Mouse (Mus musculus): ENCODE results near the gene Cfap126. TPM values are rescaled to one million over a fixed set of nuclear protein-coding genes. Genes with fewer than 3 reads are reported as not detected.
"Not testable (repeated sequence)": the region's sequence is repeated elsewhere in the genome, so short reads cannot be mapped to it uniquely, and the experiment has no call there.

The Cfap126 gene
- 0.96 and 1.2 TPM in 2 replicates for polyA plus RNA-seq (2012; rRNA removed)

DNA sequence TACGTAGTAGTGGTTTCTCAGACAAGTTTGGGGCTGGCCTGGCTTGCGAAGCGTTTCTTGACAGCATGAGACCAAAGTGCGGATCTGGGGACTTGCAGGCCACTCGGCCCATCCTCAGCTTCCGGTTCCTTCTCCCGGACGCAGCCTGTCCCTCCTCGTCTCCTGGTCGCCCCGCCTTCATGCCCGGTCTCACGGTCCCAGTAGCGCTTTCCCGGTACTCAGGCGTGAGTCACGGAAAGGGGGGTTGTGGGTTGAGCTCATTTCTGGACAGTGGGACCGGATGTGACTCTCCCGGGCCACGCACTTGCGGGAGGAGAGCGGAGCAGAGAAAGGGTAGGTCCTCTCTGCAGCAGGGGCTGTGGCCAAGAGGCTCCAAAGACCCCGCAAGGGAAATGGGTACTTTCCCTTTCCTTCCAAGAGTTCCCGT lies at the start of gene Cfap126:
Gene Cfap126 (plus strand): TSS at position 46 of the 427 bp plus-strand sequence.
- peak within 1 kb of the TSS; percentile 85 for H3K27ac ChIP-seq (ENCODE audit: insufficient read depth, low read depth, low read length)
- H3K36me3 ChIP-seq (ENCODE audit: control insufficient read depth, insufficient read depth, low read length) = no peaks in the 10 kb centered on the region
- peaks cover 5% of the 10 kb centered on the region; the same call in 1 of the 2 replicates for H3K4me1 ChIP-seq (ENCODE audit: control insufficient read depth, insufficient read depth, insufficient read length, low read length)
- H3K27me3 ChIP-seq (ENCODE audit: control insufficient read depth, insufficient read depth, low read length) = no peaks in the 10 kb centered on the region
- TF ChIP-seq POLR2A (IDR thresholded peaks at IDR 0.05; ENCODE audit: low read depth, low read length) = peak; percentile 61
- TF ChIP-seq CTCF (IDR thresholded peaks at IDR 0.05; ENCODE audit: extremely low read depth, insufficient read length, insufficient replicate concordance, low read depth, low read length) = no peak
- 2% methylated on average over 24 of the region's 24 CpGs for WGBS
- peak within 1 kb of the TSS; percentile 75 for H3K4me3 ChIP-seq (ENCODE audit: low read depth, low read length)

GRCm38 (mm10) chr1:171064491-171065242 lies 49.1 kb upstream of the Cfap126 start, which contains the start of gene Fcgr3:
Gene Fcgr3, minus strand, starts transcription at chr1:171064935.
- not testable (repeated sequence) for H3K36me3 ChIP-seq (ENCODE audit: control insufficient read depth, insufficient read depth, low read length); H3K27ac ChIP-seq (ENCODE audit: insufficient read depth, low read depth, low read length); H3K4me1 ChIP-seq (ENCODE audit: control insufficient read depth, insufficient read depth, insufficient read length, low read length)
- Histone ChIP-seq H3K27me3 (ENCODE audit: control insufficient read depth, insufficient read depth, low read length) (peaks cover 21% of the 10 kb centered on the region), H3K4me3 (ENCODE audit: low read depth, low read length) (peak within 1 kb of the TSS; percentile 44)
- WGBS = 2% methylated on average over 44 of the region's 75 CpGs

- not testable (repeated sequence) for H3K4me1 ChIP-seq (ENCODE audit: control insufficient read depth, insufficient read depth, insufficient read length, low read length); H3K27ac ChIP-seq (ENCODE audit: insufficient read depth, low read depth, low read length); H3K36me3 ChIP-seq (ENCODE audit: control insufficient read depth, insufficient read depth, low read length)
- H3K27me3 ChIP-seq (ENCODE audit: control insufficient read depth, insufficient read depth, low read length) = peaks cover 22% of the 10 kb centered on the region
- 2% methylated on average over 23 of the region's 35 CpGs for WGBS
- H3K4me3 ChIP-seq (ENCODE audit: low read depth, low read length) = peak overlapping the region; percentile 44
Measured at GRCm38 (mm10) chr1:171065243-171065587, 48.5 kb upstream of the Cfap126 start.

GRCm38 (mm10) chr1:171065768-171066167 lies 48.0 kb upstream of the Cfap126 start:
- 10% methylated on average over 32 of the region's 45 CpGs for WGBS
- not testable (repeated sequence) for H3K36me3 ChIP-seq (ENCODE audit: control insufficient read depth, insufficient read depth, low read length); H3K4me1 ChIP-seq (ENCODE audit: control insufficient read depth, insufficient read depth, insufficient read length, low read length); H3K27ac ChIP-seq (ENCODE audit: insufficient read depth, low read depth, low read length)
- peaks cover 22% of the 10 kb centered on the region for H3K27me3 ChIP-seq (ENCODE audit: control insufficient read depth, insufficient read depth, low read length)
- peak overlapping the region; percentile 19 for H3K4me3 ChIP-seq (ENCODE audit: low read depth, low read length)

- not testable (repeated sequence) for H3K4me3 ChIP-seq (ENCODE audit: low read depth, low read length); H3K4me1 ChIP-seq (ENCODE audit: control insufficient read depth, insufficient read depth, insufficient read length, low read length); H3K36me3 ChIP-seq (ENCODE audit: control insufficient read depth, insufficient read depth, low read length); H3K27ac ChIP-seq (ENCODE audit: insufficient read depth, low read depth, low read length)
- H3K27me3 ChIP-seq (ENCODE audit: control insufficient read depth, insufficient read depth, low read length) = peaks cover 22% of the 10 kb centered on the region
- WGBS = 48% methylated on average over 4 of the region's 10 CpGs
Measured at GRCm38 (mm10) chr1:171066583-171066982, 47.1 kb upstream of the Cfap126 start.

DNA sequence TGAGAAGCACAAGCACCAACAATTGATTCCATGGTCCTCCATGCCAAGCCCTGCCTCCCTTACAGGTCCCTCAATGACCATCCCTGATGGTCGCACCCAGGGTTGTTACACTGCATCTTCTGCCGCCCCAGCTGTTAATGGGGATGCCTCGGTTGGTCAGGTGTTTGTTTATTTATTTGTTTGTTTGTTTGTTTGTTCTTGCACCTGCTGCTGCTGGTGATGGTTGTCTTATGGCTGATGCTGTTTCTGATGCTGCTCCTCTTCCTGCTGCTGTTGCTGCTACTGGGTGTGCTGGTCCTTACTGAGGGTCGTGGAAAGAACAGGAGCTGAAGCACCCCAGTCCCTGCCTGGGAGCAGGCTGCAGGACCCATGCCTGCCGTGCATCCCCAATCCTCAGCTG lies 45.8 kb upstream of the Cfap126 start:
- H3K27me3 ChIP-seq (ENCODE audit: control insufficient read depth, insufficient read depth, low read length) = peaks cover 19% of the 10 kb centered on the region
- H3K4me3 ChIP-seq (ENCODE audit: low read depth, low read length) = not testable (repeated sequence)

GRCm38 (mm10) chr1:171069508-171069907 lies 44.2 kb upstream of the Cfap126 start:
- H3K4me3 ChIP-seq (ENCODE audit: low read depth, low read length); H3K36me3 ChIP-seq (ENCODE audit: control insufficient read depth, insufficient read depth, low read length); H3K27ac ChIP-seq (ENCODE audit: insufficient read depth, low read depth, low read length); H3K4me1 ChIP-seq (ENCODE audit: control insufficient read depth, insufficient read depth, insufficient read length, low read length): not testable (repeated sequence)
- WGBS = 62% methylated on average over 3 of the region's 3 CpGs
- H3K27me3 ChIP-seq (ENCODE audit: control insufficient read depth, insufficient read depth, low read length) = peaks cover 14% of the 10 kb centered on the region

More for the DNA sequence above, 45.8 kb upstream of the Cfap126 start:
- not testable (repeated sequence) for H3K36me3 ChIP-seq (ENCODE audit: control insufficient read depth, insufficient read depth, low read length); H3K4me1 ChIP-seq (ENCODE audit: control insufficient read depth, insufficient read depth, insufficient read length, low read length); H3K27ac ChIP-seq (ENCODE audit: insufficient read depth, low read depth, low read length)
- 36% methylated on average over 5 of the region's 5 CpGs for WGBS

- not testable (repeated sequence) for H3K4me1 ChIP-seq (ENCODE audit: control insufficient read depth, insufficient read depth, insufficient read length, low read length); H3K36me3 ChIP-seq (ENCODE audit: control insufficient read depth, insufficient read depth, low read length); H3K27ac ChIP-seq (ENCODE audit: insufficient read depth, low read depth, low read length); H3K27me3 ChIP-seq (ENCODE audit: control insufficient read depth, insufficient read depth, low read length); H3K4me3 ChIP-seq (ENCODE audit: low read depth, low read length)
- WGBS = 16% methylated on average over 16 of the region's 16 CpGs
Measured at GRCm38 (mm10) chr1:171070879-171071278, 42.8 kb upstream of the Cfap126 start.

DNA sequence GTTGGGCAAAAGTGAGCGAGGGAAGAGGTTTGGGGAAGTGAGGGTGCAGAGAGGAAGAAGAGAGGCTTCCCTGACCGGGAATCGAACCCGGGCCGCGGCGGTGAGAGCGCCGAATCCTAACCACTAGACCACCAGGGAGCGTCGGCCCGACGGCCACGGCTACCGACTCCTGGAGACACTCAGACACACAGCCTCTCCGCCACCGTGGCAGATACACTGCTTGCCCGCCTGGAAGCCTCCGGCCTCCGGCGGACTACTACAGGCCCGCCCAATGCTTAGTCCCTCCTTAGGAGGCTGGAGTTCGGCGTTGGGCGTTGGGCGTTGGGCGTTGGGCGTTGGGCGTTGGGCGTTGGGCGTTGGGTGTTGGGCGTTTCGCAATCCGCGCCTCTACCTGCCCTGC lies 42.0 kb upstream of the Cfap126 start:
- no CpG with 5 or more reads among the region's 35 CpGs for WGBS
- not testable (repeated sequence) for H3K27me3 ChIP-seq (ENCODE audit: control insufficient read depth, insufficient read depth, low read length); H3K27ac ChIP-seq (ENCODE audit: insufficient read depth, low read depth, low read length); H3K4me1 ChIP-seq (ENCODE audit: control insufficient read depth, insufficient read depth, insufficient read length, low read length); H3K36me3 ChIP-seq (ENCODE audit: control insufficient read depth, insufficient read depth, low read length); H3K4me3 ChIP-seq (ENCODE audit: low read depth, low read length)

- H3K36me3 ChIP-seq (ENCODE audit: control insufficient read depth, insufficient read depth, low read length); H3K27ac ChIP-seq (ENCODE audit: insufficient read depth, low read depth, low read length); H3K4me3 ChIP-seq (ENCODE audit: low read depth, low read length); H3K4me1 ChIP-seq (ENCODE audit: control insufficient read depth, insufficient read depth, insufficient read length, low read length); H3K27me3 ChIP-seq (ENCODE audit: control insufficient read depth, insufficient read depth, low read length): not testable (repeated sequence)
- no CpG with 5 or more reads among the region's 45 CpGs for WGBS
Measured at GRCm38 (mm10) chr1:171072217-171072616, 41.5 kb upstream of the Cfap126 start.

DNA sequence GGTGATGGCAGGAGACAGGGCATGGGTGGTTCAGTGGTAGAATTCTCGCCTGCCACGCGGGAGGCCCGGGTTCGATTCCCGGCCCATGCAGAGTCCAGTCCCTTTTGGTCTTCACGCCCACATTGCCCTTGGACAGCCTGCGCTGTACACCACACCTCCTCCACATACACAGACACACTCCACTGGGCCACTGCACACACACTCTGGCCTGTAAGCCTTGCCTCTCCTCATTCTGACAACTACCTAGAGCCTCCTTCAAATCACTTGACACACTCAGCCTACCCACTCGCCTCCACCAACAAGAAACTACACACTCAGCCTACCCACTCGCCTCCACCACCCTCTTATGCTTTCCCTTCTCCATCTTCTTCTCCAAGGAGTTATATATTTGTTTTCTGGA lies 39.4 kb upstream of the Cfap126 start:
- H3K36me3 ChIP-seq (ENCODE audit: control insufficient read depth, insufficient read depth, low read length); H3K4me1 ChIP-seq (ENCODE audit: control insufficient read depth, insufficient read depth, insufficient read length, low read length); H3K4me3 ChIP-seq (ENCODE audit: low read depth, low read length); H3K27ac ChIP-seq (ENCODE audit: insufficient read depth, low read depth, low read length): not testable (repeated sequence)
- 18% methylated on average over 7 of the region's 10 CpGs for WGBS
- peaks cover 11% of the 10 kb centered on the region for H3K27me3 ChIP-seq (ENCODE audit: control insufficient read depth, insufficient read depth, low read length)
